Mouse (Mus musculus) neural tube, embryonic 10.5 days (tissue): Measurements from ENCODE around the gene Gkn1.

Experiments used
- DNase-seq: peaks from one replicate; pipeline ENCODE4 v3.0.0-alpha.2; 2017; ENCODE audit warnings: low spot score; ENCODE audit errors: extremely low spot score

The Gkn1 gene

GRCm38 (mm10) chr6:87326932-87327331 lies 23.8 kb downstream of the Gkn1 start:
- DNase-seq, result no peak

DNA sequence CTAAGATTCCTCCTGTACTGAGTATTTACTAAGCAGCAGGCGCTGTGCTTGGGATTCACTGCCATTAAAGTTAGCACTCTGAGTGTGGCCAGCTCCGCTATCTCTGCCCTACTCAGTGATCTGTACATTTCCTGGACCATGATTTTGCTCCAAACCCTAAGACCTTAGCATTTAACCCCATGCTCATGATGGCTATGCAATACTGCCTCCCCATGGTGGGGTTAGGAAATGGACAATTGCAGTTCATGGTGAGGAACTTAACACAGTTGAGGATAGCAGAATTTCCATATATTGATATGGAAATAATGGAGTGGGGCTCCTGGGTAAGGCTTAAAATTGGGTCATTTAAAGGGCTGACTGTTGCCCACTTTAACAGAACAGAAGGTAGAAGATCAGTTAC lies 27.4 kb downstream of the Gkn1 start:
- no peak for DNase-seq

GRCm38 (mm10) chr6:87318651-87319050 lies 32.1 kb downstream of the Gkn1 start:
- DNase-seq, result no peak

DNA sequence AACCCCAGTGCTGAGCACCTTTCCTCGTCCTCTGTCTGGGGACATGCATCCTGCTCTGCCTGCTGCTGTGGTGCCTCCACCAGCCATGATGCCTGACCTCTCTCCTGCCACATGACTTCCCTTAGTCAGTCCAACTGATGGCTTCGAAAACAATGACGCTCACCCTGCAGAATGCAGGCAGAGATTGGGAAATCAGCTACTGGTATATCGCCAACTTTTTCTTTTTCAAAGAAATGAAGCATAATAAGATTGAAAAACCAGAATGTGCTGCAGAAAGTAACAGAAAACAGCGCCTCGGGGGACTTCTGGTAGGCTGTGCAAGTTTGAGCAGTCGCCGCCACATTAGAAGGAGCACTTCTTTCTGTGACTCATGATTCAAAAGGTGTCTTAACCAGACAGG lies 33.8 kb downstream of the Gkn1 start:
- no peak for DNase-seq

DNA sequence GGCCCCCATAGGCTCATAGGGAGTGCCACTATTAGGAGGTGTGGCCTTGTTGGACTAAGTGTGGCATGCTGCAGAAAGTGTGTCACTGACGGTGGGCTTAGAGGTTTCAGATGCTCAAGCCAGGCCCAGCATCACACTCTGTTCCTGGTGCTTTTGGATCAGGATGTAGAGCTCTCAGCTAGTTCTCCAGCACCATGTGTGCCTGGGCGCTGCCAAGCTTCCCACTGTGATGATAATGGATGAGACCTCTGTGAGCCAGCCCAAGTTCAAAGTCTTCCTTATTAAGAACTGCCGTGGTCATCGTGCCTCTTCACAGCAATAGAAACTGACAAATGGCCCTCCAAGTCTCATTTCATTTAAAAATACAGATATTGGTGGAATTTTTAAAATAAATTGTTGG lies 38.0 kb downstream of the Gkn1 start:
- no peak for DNase-seq

DNA sequence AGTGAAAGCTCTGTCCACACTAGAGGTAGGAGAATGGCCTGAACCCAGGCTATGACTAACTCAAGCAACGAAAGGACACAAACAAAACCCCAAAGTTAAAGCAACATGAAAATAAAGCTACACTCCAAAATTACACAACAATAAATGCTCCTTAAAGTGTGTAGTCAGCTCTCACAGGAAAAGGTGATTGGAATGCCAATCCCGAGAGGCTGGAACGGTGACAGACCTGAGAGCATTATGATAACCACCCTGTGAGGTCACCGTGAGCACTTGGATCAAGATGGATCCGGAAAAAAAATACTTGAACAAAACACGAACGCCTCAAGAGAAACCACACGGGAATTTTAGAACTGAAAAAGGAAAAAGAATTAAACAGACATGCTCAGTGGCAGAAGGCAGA lies 46.3 kb downstream of the Gkn1 start:
- no peak for DNase-seq

DNA sequence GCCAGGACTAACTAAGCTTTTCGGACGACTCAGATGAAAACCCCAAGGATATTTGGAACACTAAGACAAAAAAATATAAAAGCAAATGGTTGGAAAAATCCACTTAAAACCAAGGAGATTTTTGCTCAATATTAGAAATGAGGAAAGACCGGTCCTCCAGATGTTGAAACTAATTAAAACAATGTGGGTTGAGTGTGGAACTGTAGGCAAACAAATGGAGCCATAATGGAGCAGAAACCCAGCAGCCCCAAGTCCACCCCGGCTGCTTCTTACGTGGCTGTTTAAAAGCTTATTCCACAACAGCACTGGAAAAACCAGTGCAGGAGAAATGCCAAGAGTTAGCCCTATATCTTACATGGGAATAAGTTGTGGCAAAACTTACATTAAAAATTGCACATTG lies 48.0 kb downstream of the Gkn1 start:
- DNase-seq, result no peak

GRCm38 (mm10) chr6:87301991-87302390 lies 48.8 kb downstream of the Gkn1 start:
- no peak for DNase-seq
